Mouse (Mus musculus) intestine, embryonic 15.5 days (tissue): Measurements from ENCODE around the gene Capsl. TPM values are rescaled to one million over a fixed set of nuclear protein-coding genes. Genes with fewer than 3 reads are reported as not detected.

Experiments used
- ATAC-seq: fragments of 200-750 bp; cut with Nextera tagmentation; 2 replicates; pipeline ENCODE4 v1.8.0; 2017; ENCODE audit warnings: moderate TSS enrichment, moderate library complexity
- H3K27ac ChIP-seq: fragments of 300-500 bp; sonication (generic); 2 replicates; pipeline ENCODE4 v1.5.1; 2015; ENCODE audit warnings: mild to moderate bottlenecking, inconsistent platforms
- H3K27me3 ChIP-seq: fragments of 300-500 bp; sonication (generic); replicated peaks from 2 replicates; pipeline ENCODE4 v1.6.1; 2015; ENCODE audit warnings: inconsistent platforms
- H3K36me3 ChIP-seq: fragments of 300-500 bp; sonication (generic); 2 replicates; pipeline ENCODE4 v1.6.1; 2015; ENCODE audit warnings: inconsistent platforms
- H3K4me1 ChIP-seq: fragments of 300-500 bp; sonication (generic); replicated peaks from 2 replicates; pipeline ENCODE4 v1.6.1; 2015; ENCODE audit warnings: inconsistent platforms
- H3K4me2 ChIP-seq: fragments of 300-500 bp; sonication (generic); replicated peaks from 2 replicates; pipeline ENCODE4 v1.6.1; 2015; ENCODE audit warnings: mild to moderate bottlenecking, inconsistent platforms
- H3K4me3 ChIP-seq: fragments of 300-500 bp; sonication (generic); replicated peaks from 2 replicates; pipeline ENCODE4 v1.5.1; 2015; ENCODE audit warnings: inconsistent platforms
- H3K9ac ChIP-seq: fragments of 300-500 bp; sonication (generic); 2 replicates; pipeline ENCODE4 v1.6.1; 2015; ENCODE audit warnings: inconsistent platforms
- H3K9me3 ChIP-seq: fragments of 300-500 bp; sonication (generic); 2 replicates; pipeline ENCODE4 v1.6.1; 2016; ENCODE audit warnings: inconsistent platforms
- WGBS: fragments of 180-500 bp; shearing (Covaris S2); methylation state at CpG from one replicate; pipeline ENCODE4 v1.1.7; 2015; 5-methylcytosine and 5-hydroxymethylcytosine counted together
- polyA plus RNA-seq: library from polyadenylated mRNA; unstranded; fragments of >200 nt; fragmentation: Nextera tagmentation; extraction: Ambion mirVana; gene quantifications from 2 replicates; pipeline ENCODE4 v1.2.1, GENCODE M21; 2015

Capsl gene
- 3.9 and 4.8 TPM in 2 replicates for polyA plus RNA-seq

GRCm38 (mm10) chr15:9435534-9436180 is at the start of gene Capsl:
Capsl (plus strand) TSS chr15:9436028.
- Histone ChIP-seq H3K4me2 (peak within 1 kb of the TSS; percentile 24), H3K27me3 (no peaks in the 10 kb centered on the region), H3K4me1 (no peaks in the 10 kb centered on the region), H3K9ac (no peak within 1 kb of the TSS), H3K9me3 (no peaks in the 10 kb centered on the region), H3K36me3 (no peaks in the 10 kb centered on the region), H3K27ac (no peak within 1 kb of the TSS), H3K4me3 (no peak within 1 kb of the TSS)
- WGBS = 34% methylated on average over 12 of the region's 12 CpGs
- peak; percentile 100 for ATAC-seq

- Histone ChIP-seq H3K4me3 (no peak overlapping the region), H3K27me3 (no peaks in the 10 kb centered on the region), H3K27ac (no peak overlapping the region), H3K36me3 (no peaks in the 10 kb centered on the region), H3K4me1 (no peaks in the 10 kb centered on the region), H3K9ac (no peak overlapping the region), H3K9me3 (no peaks in the 10 kb centered on the region), H3K4me2 (no peak overlapping the region)
- ATAC-seq = no peak
- 88% methylated on average over 3 of the region's 3 CpGs for WGBS
Observed at GRCm38 (mm10) chr15:9409475-9409874, 26.4 kb upstream of the Capsl start.

- no peak overlapping the region for H3K27ac ChIP-seq
- no peak for ATAC-seq
- H3K4me1 ChIP-seq = no peaks in the 10 kb centered on the region
- no peaks in the 10 kb centered on the region for H3K9me3 ChIP-seq
- no peak overlapping the region for H3K4me2 ChIP-seq
- no peaks in the 10 kb centered on the region for H3K27me3 ChIP-seq
- H3K36me3 ChIP-seq = no peaks in the 10 kb centered on the region
- no peak overlapping the region for H3K4me3 ChIP-seq
- no peak overlapping the region for H3K9ac ChIP-seq
Observed at GRCm38 (mm10) chr15:9421163-9421562, 14.7 kb upstream of the Capsl start.

- Histone ChIP-seq H3K4me1 (no peaks in the 10 kb centered on the region), H3K4me3 (no peak overlapping the region), H3K27me3 (no peaks in the 10 kb centered on the region), H3K4me2 (no peak overlapping the region), H3K27ac (no peak overlapping the region), H3K9ac (no peak overlapping the region), H3K36me3 (no peaks in the 10 kb centered on the region), H3K9me3 (no peaks in the 10 kb centered on the region)
- no peak for ATAC-seq
Observed at GRCm38 (mm10) chr15:9427849-9428248, 8.0 kb upstream of the Capsl start.

- ATAC-seq = no peak
- no peak overlapping the region for H3K4me3 ChIP-seq
- WGBS = 77% methylated on average over 3 of the region's 3 CpGs
- no peaks in the 10 kb centered on the region for H3K9me3 ChIP-seq
- no peak overlapping the region for H3K9ac ChIP-seq
- no peaks in the 10 kb centered on the region for H3K36me3 ChIP-seq
- H3K27ac ChIP-seq = no peak overlapping the region
- H3K27me3 ChIP-seq = no peaks in the 10 kb centered on the region
- H3K4me2 ChIP-seq = no peak overlapping the region
- H3K4me1 ChIP-seq = no peaks in the 10 kb centered on the region
Observed at GRCm38 (mm10) chr15:9429843-9430242, 6.0 kb upstream of the Capsl start.

- WGBS = 88% methylated on average over 1 of the region's 1 CpGs
- Histone ChIP-seq H3K4me1 (no peaks in the 10 kb centered on the region), H3K27me3 (no peaks in the 10 kb centered on the region), H3K9me3 (no peaks in the 10 kb centered on the region), H3K4me3 (no peak overlapping the region), H3K36me3 (no peaks in the 10 kb centered on the region), H3K9ac (no peak overlapping the region), H3K27ac (no peak overlapping the region), H3K4me2 (no peak overlapping the region)
- ATAC-seq = no peak
Observed at GRCm38 (mm10) chr15:9451999-9452398, 16.2 kb downstream of the Capsl start.

- Histone ChIP-seq H3K36me3 (no peaks in the 10 kb centered on the region), H3K27ac (no peak overlapping the region), H3K9me3 (no peaks in the 10 kb centered on the region), H3K4me3 (no peak overlapping the region), H3K4me1 (no peaks in the 10 kb centered on the region), H3K9ac (no peak overlapping the region), H3K27me3 (no peaks in the 10 kb centered on the region), H3K4me2 (no peak overlapping the region)
- 51% methylated on average over 1 of the region's 1 CpGs for WGBS
- ATAC-seq = no peak
Observed at GRCm38 (mm10) chr15:9452842-9453241, 17.0 kb downstream of the Capsl start.

GRCm38 (mm10) chr15:9454198-9454597 is 18.4 kb downstream of the Capsl start:
- H3K4me2 ChIP-seq = no peak overlapping the region
- H3K4me3 ChIP-seq = no peak overlapping the region
- no peak for ATAC-seq
- H3K36me3 ChIP-seq = no peaks in the 10 kb centered on the region
- H3K4me1 ChIP-seq = no peaks in the 10 kb centered on the region
- WGBS = 83% methylated on average over 4 of the region's 4 CpGs
- H3K27me3 ChIP-seq = no peaks in the 10 kb centered on the region
- H3K9ac ChIP-seq = no peak overlapping the region
- H3K27ac ChIP-seq = no peak overlapping the region
- H3K9me3 ChIP-seq = no peaks in the 10 kb centered on the region

- H3K4me2 ChIP-seq = no peak overlapping the region
- ATAC-seq = peak; percentile 75
- 67% methylated on average over 4 of the region's 4 CpGs for WGBS
Observed at GRCm38 (mm10) chr15:9455241-9455640, 19.4 kb downstream of the Capsl start.

GRCm38 (mm10) chr15:9463521-9464027 is 27.7 kb downstream of the Capsl start:
- WGBS = 42% methylated on average over 7 of the region's 7 CpGs
- H3K4me3 ChIP-seq = no peak overlapping the region
- no peaks in the 10 kb centered on the region for H3K36me3 ChIP-seq
- H3K9ac ChIP-seq = no peak overlapping the region
- no peak overlapping the region for H3K4me2 ChIP-seq
- H3K27me3 ChIP-seq = no peaks in the 10 kb centered on the region
- H3K27ac ChIP-seq = no peak overlapping the region
- H3K9me3 ChIP-seq = no peaks in the 10 kb centered on the region
- peak; percentile 41; the same call in 1 of the 2 replicates for ATAC-seq
- no peaks in the 10 kb centered on the region for H3K4me1 ChIP-seq

More at GRCm38 (mm10) chr15:9455241-9455640, 19.4 kb downstream of the Capsl start:
- H3K4me1 ChIP-seq = no peaks in the 10 kb centered on the region
- no peaks in the 10 kb centered on the region for H3K9me3 ChIP-seq
- H3K27ac ChIP-seq = no peak overlapping the region
- H3K9ac ChIP-seq = no peak overlapping the region
- no peaks in the 10 kb centered on the region for H3K36me3 ChIP-seq
- no peak overlapping the region for H3K4me3 ChIP-seq
- H3K27me3 ChIP-seq = no peaks in the 10 kb centered on the region

- Histone ChIP-seq H3K9ac (no peak overlapping the region), H3K4me1 (no peaks in the 10 kb centered on the region), H3K4me3 (no peak overlapping the region), H3K36me3 (no peaks in the 10 kb centered on the region), H3K27me3 (no peaks in the 10 kb centered on the region), H3K27ac (no peak overlapping the region), H3K9me3 (no peaks in the 10 kb centered on the region), H3K4me2 (no peak overlapping the region)
- WGBS = 25% methylated on average over 1 of the region's 1 CpGs
- ATAC-seq = no peak
Observed at GRCm38 (mm10) chr15:9464039-9464438, 28.2 kb downstream of the Capsl start.

GRCm38 (mm10) chr15:9471053-9471685 is 35.3 kb downstream of the Capsl start:
- H3K9me3 ChIP-seq = no peaks in the 10 kb centered on the region
- H3K27ac ChIP-seq = no peak overlapping the region
- ATAC-seq = no peak
- H3K27me3 ChIP-seq = no peaks in the 10 kb centered on the region
- no peak overlapping the region for H3K9ac ChIP-seq
- no peak overlapping the region for H3K4me3 ChIP-seq
- no peaks in the 10 kb centered on the region for H3K4me1 ChIP-seq
- no peak overlapping the region for H3K4me2 ChIP-seq
- WGBS = 86% methylated on average over 4 of the region's 4 CpGs
- no peaks in the 10 kb centered on the region for H3K36me3 ChIP-seq

- no peaks in the 10 kb centered on the region for H3K4me1 ChIP-seq
- H3K27ac ChIP-seq = no peak overlapping the region
- 30% methylated on average over 3 of the region's 3 CpGs for WGBS
- no peak overlapping the region for H3K9ac ChIP-seq
- H3K4me2 ChIP-seq = no peak overlapping the region
- ATAC-seq = no peak
- H3K36me3 ChIP-seq = no peaks in the 10 kb centered on the region
- no peaks in the 10 kb centered on the region for H3K9me3 ChIP-seq
- no peak overlapping the region for H3K4me3 ChIP-seq
- no peaks in the 10 kb centered on the region for H3K27me3 ChIP-seq
Observed at GRCm38 (mm10) chr15:9472167-9472566, 36.3 kb downstream of the Capsl start.
